Mouse (Mus musculus) CH12.LX (cell line): ENCODE results near the gene Srsf5. TPM values are rescaled to one million over a fixed set of nuclear protein-coding genes. Genes with fewer than 3 reads are reported as not detected.
"Not testable (repeated sequence)": the region's sequence is repeated elsewhere in the genome, so short reads cannot be mapped to it uniquely, and the experiment has no call there.

ENCODE experiments used
- DNase-seq: peaks from one replicate; pipeline ENCODE4 v3.0.0-alpha.2; 2013; ENCODE audit errors: extremely low read depth
- H3K27ac ChIP-seq: 2 replicates; pipeline ENCODE4 v1.5.1; 2012; ENCODE audit warnings: low read depth, mild to moderate bottlenecking, control low read depth, moderate library complexity; ENCODE audit not compliant: insufficient read depth
- H3K27me3 ChIP-seq: replicated peaks from 2 replicates; pipeline ENCODE3; 2012; ENCODE audit warnings: inconsistent platforms
- H3K36me3 ChIP-seq, 2 experiments: replicated peaks in 1 of 2; 2 replicates each; pipeline versions ENCODE3 to v1.6.1; 2012; ENCODE audit warnings: inconsistent platforms in 1 of 2, low read length in 1 of 2, mild to moderate bottlenecking in 1 of 2, mixed read lengths in 1 of 2, moderate library complexity in 1 of 2; ENCODE audit not compliant: control insufficient read depth in 1 of 2, insufficient read depth in 1 of 2
- H3K4me1 ChIP-seq, 2 experiments: 2 replicates each; pipeline ENCODE4 v1.6.1; 2012; ENCODE audit warnings: inconsistent platforms in 1 of 2, moderate library complexity in 1 of 2; ENCODE audit not compliant: insufficient read depth in 2 of 2, control insufficient read depth in 1 of 2
- H3K4me2 ChIP-seq: 2 replicates; pipeline ENCODE4 v1.6.1; 2012; ENCODE audit warnings: low read depth, mild to moderate bottlenecking, control low read depth; ENCODE audit not compliant: poor library complexity, insufficient read depth, severe bottlenecking
- H3K4me3 ChIP-seq, 3 experiments: fragments of 150-350 bp in 1 of 3; sonication (generic) in 1 of 3; replicated peaks in 1 of 3; 2 replicates each; pipeline versions ENCODE3 to v1.5.1; 2011 to 2012; ENCODE audit warnings: low read depth in 2 of 3, low read length in 2 of 3, mild to moderate bottlenecking in 2 of 3, moderate library complexity in 2 of 3, control low read depth in 1 of 3, improper control_type of control experiment in 1 of 3, inconsistent platforms in 1 of 3, mixed read lengths in 1 of 3; ENCODE audit not compliant: poor library complexity in 1 of 3
- H3K79me2 ChIP-seq: replicated peaks from 2 replicates; pipeline ENCODE4 v1.6.1; 2012; ENCODE audit warnings: mild to moderate bottlenecking, moderate library complexity; ENCODE audit not compliant: control insufficient read depth, poor library complexity, insufficient read depth, severe bottlenecking; ENCODE audit errors: extremely low read depth
- H3K9ac ChIP-seq: 2 replicates; pipeline ENCODE4 v1.6.1; 2012; ENCODE audit warnings: low read depth, mild to moderate bottlenecking, control low read depth, moderate library complexity; ENCODE audit not compliant: insufficient read depth
- H3K9me3 ChIP-seq: replicated peaks from 2 replicates; pipeline ENCODE3; 2012; ENCODE audit warnings: low read length, inconsistent platforms, mixed read lengths
- CHD1 ChIP-seq: IDR thresholded peaks from 2 replicates; pipeline ENCODE4 v1.6.1; 2012; ENCODE audit warnings: low read depth, low read length, improper control_type of control experiment, inconsistent platforms
- CHD2 ChIP-seq: IDR thresholded peaks from 2 replicates; pipeline ENCODE4 v1.6.1; 2011; ENCODE audit warnings: low read length, improper control_type of control experiment
- E2F4 ChIP-seq: IDR thresholded peaks from 2 replicates; pipeline ENCODE4 v1.6.1; 2011; ENCODE audit warnings: low read depth, low read length, improper control_type of control experiment; ENCODE audit not compliant: insufficient replicate concordance
- GABPA ChIP-seq: IDR thresholded peaks from 2 replicates; pipeline ENCODE4 v1.6.1; 2012; ENCODE audit warnings: low read depth, low read length, improper control_type of control experiment, inconsistent platforms; ENCODE audit not compliant: insufficient replicate concordance
- HCFC1 ChIP-seq: IDR thresholded peaks from 2 replicates; pipeline ENCODE4 v1.6.1; 2012; ENCODE audit warnings: low read depth, mild to moderate bottlenecking, inconsistent platforms, low read length, improper control_type of control experiment
- IRF4 ChIP-seq: IDR thresholded peaks from 2 replicates; pipeline ENCODE4 v1.6.1; 2014; ENCODE audit warnings: low read depth, mild to moderate bottlenecking, inconsistent platforms, low read length, improper control_type of control experiment
- JUN ChIP-seq: IDR thresholded peaks from 2 replicates; pipeline ENCODE4 v1.6.1; 2011; ENCODE audit warnings: low read depth, mild to moderate bottlenecking, low read length, improper control_type of control experiment, moderate library complexity; ENCODE audit not compliant: insufficient read depth
- JUND ChIP-seq: conservative IDR thresholded peaks from 2 replicates; pipeline ENCODE4 v1.6.1; 2011; ENCODE audit warnings: low read depth, low read length, improper control_type of control experiment
- MAX ChIP-seq: IDR thresholded peaks from 2 replicates; pipeline ENCODE4 v1.6.1; 2011; ENCODE audit warnings: low read length, improper control_type of control experiment
- MAZ ChIP-seq: IDR thresholded peaks from 2 replicates; pipeline ENCODE4 v1.6.1; 2012; ENCODE audit warnings: low read depth, mild to moderate bottlenecking, inconsistent platforms, low read length, improper control_type of control experiment, moderate library complexity
- MXI1 ChIP-seq: IDR thresholded peaks from 2 replicates; pipeline ENCODE4 v1.6.1; 2011; ENCODE audit warnings: mild to moderate bottlenecking, low read depth, low read length, improper control_type of control experiment
- NRF1 ChIP-seq: IDR thresholded peaks from 2 replicates; pipeline ENCODE4 v1.6.1; 2014; ENCODE audit warnings: low read depth, mild to moderate bottlenecking, inconsistent platforms, low read length, improper control_type of control experiment, moderate library complexity
- RAD21 ChIP-seq: IDR thresholded peaks from 2 replicates; pipeline ENCODE4 v1.6.1; 2011; ENCODE audit warnings: low read depth, mild to moderate bottlenecking, low read length, improper control_type of control experiment, moderate library complexity
- TBP ChIP-seq: conservative IDR thresholded peaks from 2 replicates; pipeline ENCODE4 v1.6.1; 2011; ENCODE audit warnings: low read depth, low read length, improper control_type of control experiment
- USF1 ChIP-seq: IDR thresholded peaks from 2 replicates; pipeline ENCODE4 v1.6.1; 2014; ENCODE audit warnings: low read depth, mild to moderate bottlenecking, inconsistent platforms, low read length, improper control_type of control experiment
- ZC3H11A ChIP-seq: IDR thresholded peaks from 2 replicates; pipeline ENCODE4 v1.6.1; 2012; ENCODE audit warnings: low read depth, mild to moderate bottlenecking, inconsistent platforms, low read length, improper control_type of control experiment
- ZKSCAN1 ChIP-seq: IDR thresholded peaks from 2 replicates; pipeline ENCODE4 v1.6.1; 2012; ENCODE audit warnings: low read depth, inconsistent platforms, low read length, improper control_type of control experiment, borderline replicate concordance
- ZMIZ1 ChIP-seq: IDR thresholded peaks from 2 replicates; pipeline ENCODE4 v1.6.1; 2012; ENCODE audit warnings: low read depth, mild to moderate bottlenecking, inconsistent platforms, low read length, improper control_type of control experiment
- ZNF384 ChIP-seq: IDR thresholded peaks from 2 replicates; pipeline ENCODE4 v1.6.1; 2012; ENCODE audit warnings: low read depth, low read length, improper control_type of control experiment, inconsistent platforms
- dilution Hi-C: fragments of 300-500 bp; cut with MboI; formaldehyde crosslinking; loops from 2 replicates; pipeline ENCODE4 v1.14.3; 2020; ENCODE audit warnings: low sequenced_read_pairs; ENCODE audit not compliant: extremely low pct_unique_long_range_greater_than_20kb, extremely low pct_ligation_motif_present
- in situ Hi-C: fragments of 300-500 bp; cut with MboI; formaldehyde crosslinking; loops from 3 replicates; pipeline ENCODE4 v1.14.3; 2019; ENCODE audit warnings: low sequenced_read_pairs, low pct_ligation_motif_present, low pct_unique_long_range_greater_than_20kb, mixed read lengths
- polyA plus RNA-seq: library from polyadenylated mRNA; unstranded; fragments of >175 nt; gene quantifications from 2 replicates; pipeline ENCODE4 v1.2.1, GENCODE M21; 2012; ENCODE audit warnings: low read depth; ENCODE audit not compliant: insufficient read length
- total RNA-seq, 2 experiments: library from RNA; depleted of rRNA; stranded (reverse); fragments of 300-350 nt in 1 of 2; fragments of >200 nt in 1 of 2; gene quantifications; 2 replicates each; pipeline ENCODE4 v1.2.3; 2012 to 2014

The Srsf5 gene
- total and polyA plus RNA-seq, 3 experiments = 260 to 549 (median 459) TPM

GRCm38 (mm10) chr12:80945996-80946355, 672 bp downstream of the Srsf5 start:
- H3K9me3 ChIP-seq = no peaks in the 10 kb centered on the region
- H3K36me3 ChIP-seq = peaks cover 31 to 36% of the 10 kb centered on the region in 2 experiments
- DNase-seq = peak; percentile 92
- in situ Hi-C loops = no loop called here
- dilution Hi-C loops = no loop called here
- peaks cover 6 to 28% of the 10 kb centered on the region in 2 experiments; a peak in 3 of 4 replicates for H3K4me1 ChIP-seq
- peak overlapping the region; percentile 86 for H3K27ac ChIP-seq
- no peaks in the 10 kb centered on the region for H3K27me3 ChIP-seq
- H3K4me2 ChIP-seq = no peak overlapping the region
- TF ChIP-seq USF1 = no peak
- TF ChIP-seq CHD1 = no peak
- peak; percentile 77 for TF ChIP-seq HCFC1
- peak; percentile 47 for TF ChIP-seq MXI1
- peak; percentile 91 for TF ChIP-seq NRF1
- no peak for TF ChIP-seq ZMIZ1
- TF ChIP-seq CHD2 = peak; percentile 98
- H3K79me2 ChIP-seq = peaks cover 31% of the 10 kb centered on the region
- H3K9ac ChIP-seq = peak overlapping the region; percentile 99
- H3K4me3 ChIP-seq = peak overlapping the region; percentile 89 to 99 (median 95)

GRCm38 (mm10) chr12:80948202-80948601, 2.9 kb downstream of the Srsf5 start:
- H3K4me2 ChIP-seq = no peak overlapping the region
- peaks cover 47 to 57% of the 10 kb centered on the region in 2 experiments for H3K36me3 ChIP-seq
- TF ChIP-seq E2F4 (no peak), RAD21 (no peak), MAZ (no peak), JUN (no peak), TBP (no peak), JUND (no peak), MAX (no peak), ZKSCAN1 (no peak), IRF4 (no peak), ZNF384 (no peak), GABPA (no peak), ZC3H11A (no peak), USF1 (no peak)
- TF ChIP-seq, all 38 proteins: peak for 0
- H3K4me1 ChIP-seq = peaks cover 6 to 35% of the 10 kb centered on the region in 2 experiments; a peak in 3 of 4 replicates
- H3K9ac ChIP-seq = no peak overlapping the region
- dilution Hi-C loops = no loop called here
- no peaks in the 10 kb centered on the region for H3K9me3 ChIP-seq
- peaks cover 44% of the 10 kb centered on the region for H3K79me2 ChIP-seq
- peak overlapping the region in 1 of 3 experiments; percentile 20 for H3K4me3 ChIP-seq
- DNase-seq = no peak
- in situ Hi-C loops = no loop called here
- H3K27me3 ChIP-seq = no peaks in the 10 kb centered on the region
- H3K27ac ChIP-seq = no peak overlapping the region

- DNase-seq, H3K4me3 ChIP-seq, H3K27ac ChIP-seq, dilution Hi-C loops, H3K4me2 ChIP-seq, in situ Hi-C loops, H3K9ac ChIP-seq, H3K27me3 ChIP-seq, H3K9me3 ChIP-seq: not testable (repeated sequence)
- Histone ChIP-seq H3K4me1 (peaks cover 6 to 35% of the 10 kb centered on the region in 2 experiments; a peak in 3 of 4 replicates), H3K36me3 (peaks cover 59 to 71% of the 10 kb centered on the region in 2 experiments), H3K79me2 (peaks cover 56% of the 10 kb centered on the region)
Measured at GRCm38 (mm10) chr12:80949603-80950002, 4.3 kb downstream of the Srsf5 start.
